Mouse (Mus musculus) liver, embryonic 16.5 days (tissue): ENCODE measurements at regions not wholly inside any gene's neighbourhood (a gene's known extent, or its start where the extent isn't known, plus 50 kb on each side); places are given as distances from the start of the nearest gene placed in this dataset.
"Not testable (repeated sequence)": the region's sequence is repeated elsewhere in the genome, so short reads cannot be mapped to it uniquely, and the experiment has no call there.

Experiments used
- ATAC-seq: fragments of 200-750 bp; cut with Nextera tagmentation; 2 replicates; pipeline ENCODE4 v1.8.0; 2017; ENCODE audit warnings: low read depth, mild to moderate bottlenecking, moderate number of reproducible peaks, moderate library complexity
- H3K27ac ChIP-seq: fragments of 300-500 bp; sonication (generic); 2 replicates; pipeline ENCODE4 v1.5.1; 2014; ENCODE audit warnings: mild to moderate bottlenecking, low read length
- H3K27me3 ChIP-seq: fragments of 300-500 bp; sonication (generic); 2 replicates; pipeline ENCODE4 v1.6.1; 2014; ENCODE audit warnings: low read depth, low read length, mixed read lengths; ENCODE audit not compliant: control insufficient read depth, insufficient read depth
- H3K36me3 ChIP-seq: fragments of 300-500 bp; sonication (generic); 2 replicates; pipeline ENCODE4 v1.6.1; 2014; ENCODE audit warnings: mild to moderate bottlenecking; ENCODE audit not compliant: control insufficient read depth, insufficient read depth
- H3K4me1 ChIP-seq: fragments of 300-500 bp; sonication (generic); 2 replicates; pipeline ENCODE4 v1.6.1; 2014; ENCODE audit warnings: low read depth, low read length, mixed read lengths; ENCODE audit not compliant: control insufficient read depth
- H3K4me2 ChIP-seq: fragments of 300-500 bp; sonication (generic); 2 replicates; pipeline ENCODE4 v1.6.1; 2014; ENCODE audit warnings: low read depth, low read length, mixed read lengths
- H3K4me3 ChIP-seq: fragments of 300-500 bp; sonication (generic); 2 replicates; pipeline ENCODE4 v1.5.1; 2014; ENCODE audit warnings: low read depth, mild to moderate bottlenecking, low read length
- H3K9ac ChIP-seq: fragments of 300-500 bp; sonication (generic); 2 replicates; pipeline ENCODE4 v1.6.1; 2014; ENCODE audit warnings: low read depth, low read length
- H3K9me3 ChIP-seq: fragments of 300-500 bp; sonication (generic); replicated peaks from 2 replicates; pipeline ENCODE4 v1.6.1; 2016; ENCODE audit warnings: low read length; ENCODE audit not compliant: control insufficient read depth
- whole genome bisulfite sequencing: fragments of 180-500 bp; shearing (Covaris S2); extraction: QIAGEN DNeasy Blood & Tissue Kit; methylation state at CpG from one replicate; pipeline ENCODE4 v1.1.7; 2014; ENCODE audit not compliant: insufficient replicate concordance; 5-methylcytosine and 5-hydroxymethylcytosine counted together

DNA sequence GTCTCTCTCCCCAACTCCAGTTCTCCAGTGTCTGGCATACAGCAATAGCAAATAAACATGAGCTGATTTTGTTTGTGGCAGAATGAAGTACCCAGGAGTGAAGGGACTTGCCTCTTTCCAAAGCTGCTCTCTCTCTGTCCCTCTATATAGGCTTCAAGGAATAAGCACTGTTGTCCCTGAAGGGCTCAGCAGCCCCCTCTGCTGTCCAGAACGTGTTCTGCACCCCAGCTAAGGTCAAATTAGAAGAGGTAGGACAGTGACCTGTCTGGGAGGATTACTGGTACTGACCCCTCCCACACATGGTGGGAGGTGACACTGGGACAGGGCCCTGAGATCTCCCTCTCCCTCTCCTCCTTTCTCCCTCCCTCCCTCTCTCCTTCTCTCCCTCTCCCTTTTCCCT, 65.7 kb upstream of the Col1a1 start:
- Histone ChIP-seq H3K4me1 (peaks cover 2% of the 10 kb centered on the region; the same call in 1 of the 2 replicates), H3K4me3 (no peak overlapping the region), H3K9ac (no peak overlapping the region), H3K4me2 (no peak overlapping the region), H3K27ac (no peak overlapping the region), H3K9me3 (no peaks in the 10 kb centered on the region), H3K36me3 (no peaks in the 10 kb centered on the region), H3K27me3 (peaks cover 22% of the 10 kb centered on the region)
- 4% methylated on average over 1 of the region's 1 CpGs for WGBS
- ATAC-seq = no peak

- not testable (repeated sequence) for H3K27ac ChIP-seq, H3K9me3 ChIP-seq, H3K9ac ChIP-seq, ATAC-seq, H3K4me3 ChIP-seq, H3K4me2 ChIP-seq, H3K4me1 ChIP-seq, H3K36me3 ChIP-seq
- 13% methylated on average over 4 of the region's 4 CpGs for WGBS
- peaks cover 22% of the 10 kb centered on the region for H3K27me3 ChIP-seq
Observed at GRCm38 (mm10) chr11:94869866-94870265, 66.2 kb upstream of the Col1a1 start.

DNA sequence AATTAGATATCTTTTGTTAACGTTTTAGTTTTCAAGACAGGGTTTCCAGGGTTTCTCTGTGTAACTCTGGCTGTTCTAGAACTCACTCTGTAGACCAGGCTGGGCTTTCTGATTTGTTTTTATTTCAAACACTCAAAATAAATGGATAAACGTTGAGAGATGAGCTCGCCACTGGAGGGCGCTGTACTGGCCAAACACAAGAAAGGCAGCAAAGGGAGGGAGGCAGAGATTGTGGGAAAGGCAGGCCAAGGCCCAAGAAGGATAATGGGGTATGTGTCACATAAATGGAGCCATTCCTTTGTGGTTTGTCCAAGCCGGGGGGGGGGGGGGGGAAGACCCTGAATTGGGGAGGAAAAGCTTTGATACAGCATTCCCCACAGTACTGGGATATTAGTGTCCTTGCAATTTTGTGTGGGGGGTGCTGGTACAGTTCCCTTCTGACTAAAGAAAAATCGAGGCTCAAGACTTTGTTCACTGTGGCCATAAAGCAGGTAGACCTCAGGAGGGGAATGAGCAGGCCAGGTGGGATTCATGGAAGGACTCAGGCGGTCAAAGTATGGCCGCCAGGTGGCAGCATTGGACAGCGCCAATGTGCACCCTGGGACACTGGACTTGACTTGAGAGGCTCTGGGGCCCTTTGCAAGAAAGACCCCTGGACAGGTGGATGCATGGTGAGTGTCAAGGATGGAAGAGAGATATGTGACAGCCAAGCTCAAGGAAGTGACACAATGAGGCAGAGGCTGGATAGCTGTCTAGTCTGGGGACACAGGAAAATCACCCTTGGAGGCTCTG, 69.7 kb upstream of the Col1a1 start:
- Histone ChIP-seq H3K4me3 (no peak overlapping the region), H3K27me3 (no peaks in the 10 kb centered on the region; the same call in 1 of the 2 replicates), H3K9ac (no peak overlapping the region), H3K27ac (no peak overlapping the region), H3K9me3 (no peaks in the 10 kb centered on the region), H3K4me1 (no peaks in the 10 kb centered on the region), H3K36me3 (no peaks in the 10 kb centered on the region), H3K4me2 (no peak overlapping the region)
- 9% methylated on average over 9 of the region's 9 CpGs for WGBS
- no peak for ATAC-seq

DNA sequence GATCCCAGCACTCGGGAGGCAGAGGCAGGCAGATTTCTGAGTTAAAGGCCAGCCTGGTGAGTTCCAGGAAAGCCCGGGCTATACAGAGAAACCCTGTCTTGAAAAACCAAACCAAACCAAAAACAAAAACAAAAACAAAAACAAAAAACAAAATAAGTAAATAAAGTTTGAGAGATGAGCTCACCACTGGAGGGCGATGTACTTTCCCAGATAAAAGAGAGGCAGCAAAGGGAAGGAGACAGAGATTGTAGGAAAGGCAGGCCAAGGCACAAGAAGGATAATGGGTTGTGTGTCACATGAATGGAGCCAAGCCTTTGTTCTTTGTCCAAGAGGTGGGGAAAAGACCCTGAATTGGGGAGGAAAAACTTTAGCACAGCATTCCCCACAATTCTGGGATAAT, 67.6 kb upstream of the Tmem92 start:
- Histone ChIP-seq H3K9ac (no peak overlapping the region), H3K9me3 (no peaks in the 10 kb centered on the region), H3K4me2 (no peak overlapping the region), H3K27me3 (no peaks in the 10 kb centered on the region), H3K4me1 (no peaks in the 10 kb centered on the region), H3K36me3 (no peaks in the 10 kb centered on the region), H3K27ac (no peak overlapping the region), H3K4me3 (no peak overlapping the region)
- WGBS = 79% methylated on average over 3 of the region's 3 CpGs
- no peak for ATAC-seq

- Histone ChIP-seq H3K4me3 (no peak overlapping the region), H3K27ac (no peak overlapping the region), H3K4me2 (no peak overlapping the region), H3K27me3 (no peaks in the 10 kb centered on the region), H3K9ac (no peak overlapping the region), H3K36me3 (no peaks in the 10 kb centered on the region), H3K4me1 (no peaks in the 10 kb centered on the region), H3K9me3 (no peaks in the 10 kb centered on the region)
- no peak for ATAC-seq
Observed at GRCm38 (mm10) chr11:94839133-94839532, 56.6 kb upstream of the Tmem92 start.

DNA sequence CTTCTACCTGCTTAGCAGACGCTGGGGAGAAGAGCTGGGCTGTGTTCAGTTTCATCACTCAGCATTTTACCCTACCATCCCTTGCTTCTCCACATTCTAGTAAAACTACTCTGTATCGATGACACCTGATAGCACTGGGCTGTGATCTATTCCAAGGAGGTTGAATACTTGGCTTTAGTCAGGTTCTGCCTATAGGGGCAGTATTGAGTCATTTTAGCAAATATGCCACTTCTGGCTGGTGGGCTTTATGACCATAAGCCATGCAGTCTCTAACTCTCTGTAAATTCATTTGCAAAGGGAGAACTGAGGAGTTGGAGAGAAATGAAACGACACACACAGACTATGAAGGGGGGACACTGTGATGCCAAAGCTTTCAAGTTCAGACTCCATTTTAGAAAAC, 55.6 kb upstream of the Tmem92 start:
- Histone ChIP-seq H3K4me3 (no peak overlapping the region), H3K9me3 (no peaks in the 10 kb centered on the region), H3K36me3 (no peaks in the 10 kb centered on the region), H3K9ac (no peak overlapping the region), H3K27me3 (no peaks in the 10 kb centered on the region), H3K27ac (no peak overlapping the region), H3K4me1 (no peaks in the 10 kb centered on the region), H3K4me2 (no peak overlapping the region)
- no peak for ATAC-seq
- WGBS = 43% methylated on average over 3 of the region's 3 CpGs

- no peak for ATAC-seq
- no peaks in the 10 kb centered on the region for H3K9me3 ChIP-seq
Observed at GRCm38 (mm10) chr11:94836347-94836746, 53.8 kb upstream of the Tmem92 start.

GRCm38 (mm10) chr11:94832246-94832985, 49.9 kb upstream of the Tmem92 start:
- H3K4me3 ChIP-seq = no peak overlapping the region
- no peaks in the 10 kb centered on the region for H3K27me3 ChIP-seq
- no peak overlapping the region for H3K27ac ChIP-seq
- H3K9me3 ChIP-seq = no peaks in the 10 kb centered on the region
- H3K4me2 ChIP-seq = no peak overlapping the region
- H3K9ac ChIP-seq = no peak overlapping the region
- no peak for ATAC-seq
- no peaks in the 10 kb centered on the region for H3K36me3 ChIP-seq
- H3K4me1 ChIP-seq = no peaks in the 10 kb centered on the region
- 26% methylated on average over 13 of the region's 13 CpGs for WGBS

More at GRCm38 (mm10) chr11:94836347-94836746, 53.8 kb upstream of the Tmem92 start:
- H3K4me1 ChIP-seq = no peaks in the 10 kb centered on the region
- no peaks in the 10 kb centered on the region for H3K27me3 ChIP-seq
- H3K4me3 ChIP-seq = no peak overlapping the region
- no peak overlapping the region for H3K27ac ChIP-seq
- H3K36me3 ChIP-seq = no peaks in the 10 kb centered on the region
- H3K9ac ChIP-seq = no peak overlapping the region
- H3K4me2 ChIP-seq = no peak overlapping the region
